Mouse (Mus musculus) hindbrain, embryonic 13.5 days (tissue): ENCODE results near the gene Cdc6. TPM values are rescaled to one million over a fixed set of nuclear protein-coding genes. Genes with fewer than 3 reads are reported as not detected.

ENCODE experiments used
- ATAC-seq: fragments of 200-750 bp; cut with Nextera tagmentation; 2 replicates; pipeline ENCODE4 v1.8.0; 2017; ENCODE audit warnings: moderate TSS enrichment; ENCODE audit not compliant: low FRiP score
- H3K27ac ChIP-seq: fragments of 300-500 bp; sonication (generic); 2 replicates; pipeline ENCODE4 v1.5.1; 2015; ENCODE audit warnings: inconsistent platforms, mild to moderate bottlenecking, moderate library complexity
- H3K27me3 ChIP-seq: fragments of 300-500 bp; sonication (generic); 2 replicates; pipeline ENCODE4 v1.6.1; 2015; ENCODE audit warnings: mild to moderate bottlenecking, inconsistent platforms
- H3K36me3 ChIP-seq: fragments of 300-500 bp; sonication (generic); 2 replicates; pipeline ENCODE4 v1.6.1; 2015; ENCODE audit warnings: mild to moderate bottlenecking, inconsistent platforms
- H3K4me1 ChIP-seq: fragments of 300-500 bp; sonication (generic); replicated peaks from 2 replicates; pipeline ENCODE4 v1.6.1; 2015; ENCODE audit warnings: inconsistent platforms
- H3K4me2 ChIP-seq: fragments of 300-500 bp; sonication (generic); 2 replicates; pipeline ENCODE4 v1.6.1; 2015; ENCODE audit warnings: inconsistent platforms, mild to moderate bottlenecking, moderate library complexity
- H3K4me3 ChIP-seq: fragments of 300-500 bp; sonication (generic); 2 replicates; pipeline ENCODE4 v1.5.1; 2015; ENCODE audit warnings: mild to moderate bottlenecking, inconsistent platforms
- H3K9ac ChIP-seq: fragments of 300-500 bp; sonication (generic); 2 replicates; pipeline ENCODE4 v1.6.1; 2015; ENCODE audit warnings: mild to moderate bottlenecking, inconsistent platforms
- H3K9me3 ChIP-seq: fragments of 300-500 bp; sonication (generic); 2 replicates; pipeline ENCODE4 v1.6.1; 2016; ENCODE audit warnings: inconsistent platforms
- WGBS: fragments of 180-500 bp; shearing (Covaris S2); methylation state at CpG from one replicate; pipeline ENCODE4 v1.1.7; 2015; 5-methylcytosine and 5-hydroxymethylcytosine counted together
- polyA plus RNA-seq: library from polyadenylated mRNA; unstranded; fragments of >200 nt; fragmentation: Nextera tagmentation; extraction: Ambion mirVana; gene quantifications from 2 replicates; pipeline ENCODE4 v1.2.1, GENCODE M21; 2015

Cdc6 gene
- polyA plus RNA-seq, 1 experiment from 2014 or later, result 6.0 TPM

DNA sequence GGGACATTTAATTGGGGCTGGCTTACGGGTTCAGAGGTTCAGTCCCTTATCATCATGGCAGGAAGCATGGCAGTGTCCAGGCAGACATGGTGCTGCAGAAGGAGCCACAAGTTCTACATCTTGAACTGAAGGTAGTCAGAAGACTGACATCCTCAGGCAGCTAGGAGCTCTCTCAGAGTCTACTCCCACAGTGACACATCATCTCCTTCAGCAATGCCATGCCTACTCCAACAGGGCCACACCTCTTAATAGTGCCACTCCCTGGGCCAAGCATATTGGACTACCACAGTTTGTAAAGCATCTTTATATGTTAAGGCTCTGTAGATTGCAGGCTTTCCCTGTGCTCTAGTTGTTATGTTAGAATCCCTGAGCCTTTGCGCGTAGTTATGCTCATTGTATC, 19.9 kb upstream of the Cdc6 start:
- H3K36me3 ChIP-seq, result peaks cover 82% of the 10 kb centered on the region

DNA sequence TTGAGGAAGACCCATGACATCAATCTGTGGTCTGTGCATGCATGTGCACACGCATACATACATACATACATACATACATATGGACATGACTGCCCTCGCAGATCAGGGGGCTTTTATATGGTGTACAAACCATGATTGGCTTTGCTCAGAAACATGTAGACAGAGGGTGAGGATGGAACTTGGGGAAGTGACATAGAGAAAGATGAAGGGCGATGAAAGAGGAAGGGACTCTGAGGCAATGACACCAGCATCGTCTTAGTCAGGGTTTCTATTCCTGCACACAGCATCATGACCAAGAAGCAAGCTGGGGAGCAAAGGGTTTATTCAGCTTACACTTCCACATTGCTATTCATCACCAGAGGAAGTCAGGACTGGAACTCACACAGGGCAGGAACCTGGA, 18.5 kb upstream of the Cdc6 start:
- Histone ChIP-seq H3K9me3 (no peaks in the 10 kb centered on the region), H3K4me2 (no peak overlapping the region), H3K27me3 (no peaks in the 10 kb centered on the region), H3K4me3 (no peak overlapping the region), H3K36me3 (peaks cover 95% of the 10 kb centered on the region), H3K27ac (no peak overlapping the region), H3K4me1 (no peaks in the 10 kb centered on the region), H3K9ac (no peak overlapping the region)
- WGBS, result 98% methylated on average over 4 of the region's 4 CpGs
- ATAC-seq, result no peak

More for the DNA sequence above, 19.9 kb upstream of the Cdc6 start:
- Histone ChIP-seq H3K27ac (no peak overlapping the region), H3K27me3 (no peaks in the 10 kb centered on the region), H3K4me3 (no peak overlapping the region), H3K4me2 (no peak overlapping the region), H3K9ac (no peak overlapping the region), H3K4me1 (no peaks in the 10 kb centered on the region), H3K9me3 (no peaks in the 10 kb centered on the region)
- 97% methylated on average over 3 of the region's 3 CpGs for WGBS
- no peak for ATAC-seq

DNA sequence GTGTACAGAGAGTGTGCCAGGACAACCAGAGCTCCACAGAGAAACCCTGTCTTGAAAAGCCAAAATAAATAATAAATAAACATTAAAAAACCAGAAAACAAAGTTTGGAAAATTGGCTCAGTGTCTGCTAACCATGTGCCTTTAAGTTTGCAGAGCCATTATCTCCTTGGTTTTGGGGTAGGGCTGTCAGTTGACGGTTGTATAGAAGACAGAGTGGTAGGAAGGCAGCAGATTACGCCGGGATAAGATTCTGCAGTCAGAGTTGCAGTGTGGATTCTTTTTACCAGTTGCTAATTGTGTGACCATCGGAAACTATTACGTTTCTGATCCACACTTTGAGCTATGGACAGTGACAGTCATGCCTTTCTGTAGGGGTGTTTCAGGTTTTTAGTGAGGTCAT, 17.6 kb upstream of the Cdc6 start:
- WGBS, result 94% methylated on average over 5 of the region's 5 CpGs

DNA sequence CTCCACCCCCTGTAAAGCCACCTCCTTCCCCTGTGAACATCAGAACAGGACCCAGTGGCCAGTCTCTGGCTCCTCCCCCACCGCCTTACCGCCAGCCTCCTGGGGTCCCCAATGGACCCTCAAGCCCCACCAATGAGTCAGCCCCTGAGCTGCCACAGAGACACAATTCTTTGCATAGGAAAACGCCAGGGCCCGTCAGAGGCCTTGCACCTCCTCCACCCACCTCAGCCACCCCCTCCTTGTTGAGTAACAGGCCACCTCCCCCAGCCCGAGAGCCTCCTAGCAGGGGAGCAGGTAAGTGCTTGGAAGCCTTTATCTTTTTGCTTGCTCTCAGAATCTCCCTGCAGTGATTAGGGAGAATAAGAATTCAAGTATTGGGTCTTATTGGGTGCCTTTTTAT, 15.2 kb upstream of the Cdc6 start:
- H3K36me3 ChIP-seq, result peaks cover 96% of the 10 kb centered on the region
- ATAC-seq, result no peak
- WGBS, result 49% methylated on average over 5 of the region's 5 CpGs
- no peak overlapping the region for H3K9ac ChIP-seq
- H3K27me3 ChIP-seq, result no peaks in the 10 kb centered on the region
- H3K4me1 ChIP-seq, result no peaks in the 10 kb centered on the region
- H3K4me2 ChIP-seq, result no peak overlapping the region
- H3K4me3 ChIP-seq, result no peak overlapping the region
- H3K9me3 ChIP-seq, result no peaks in the 10 kb centered on the region
- H3K27ac ChIP-seq, result no peak overlapping the region

More for the DNA sequence above, 17.6 kb upstream of the Cdc6 start:
- Histone ChIP-seq H3K27ac (no peak overlapping the region), H3K27me3 (no peaks in the 10 kb centered on the region), H3K4me1 (no peaks in the 10 kb centered on the region), H3K9me3 (no peaks in the 10 kb centered on the region), H3K9ac (no peak overlapping the region), H3K4me3 (no peak overlapping the region), H3K36me3 (peaks cover 95% of the 10 kb centered on the region), H3K4me2 (no peak overlapping the region)
- no peak for ATAC-seq

DNA sequence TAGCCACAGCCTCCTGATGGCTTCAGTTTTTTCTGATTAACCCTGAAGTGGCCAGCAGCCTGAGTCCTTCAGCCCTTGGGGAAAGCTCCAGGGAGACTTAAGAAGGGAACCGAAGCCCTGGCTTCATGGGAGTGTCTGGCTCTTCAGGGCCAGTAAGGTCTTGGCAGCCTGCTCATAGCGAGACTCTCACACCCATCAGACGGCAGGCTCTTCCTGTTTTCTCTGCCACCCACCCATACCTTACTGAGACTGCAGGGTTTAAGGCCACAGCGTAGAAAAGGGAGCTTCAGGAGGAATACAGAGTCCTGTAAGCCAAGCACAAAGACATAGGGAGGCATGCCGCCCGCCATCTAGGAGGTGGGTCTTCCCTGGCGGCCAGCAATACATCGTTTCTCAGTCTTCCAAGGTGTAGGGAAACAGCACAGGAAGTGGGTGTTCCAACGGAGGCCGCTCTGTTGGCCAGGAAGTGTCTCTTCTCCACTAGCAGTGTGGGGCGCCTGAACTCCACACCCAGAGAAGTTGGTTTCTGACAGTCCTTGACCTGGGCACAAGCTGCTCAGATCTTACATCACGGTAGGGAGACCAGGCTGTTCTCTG, 7.0 kb upstream of the Cdc6 start:
- no peak overlapping the region for H3K4me3 ChIP-seq
- H3K27me3 ChIP-seq, result no peaks in the 10 kb centered on the region
- 0 out of 2 replicates have a peak, but pooled peaks cover 6% of the 10 kb centered on the region for H3K4me1 ChIP-seq
- peaks cover 69% of the 10 kb centered on the region for H3K36me3 ChIP-seq
- no peak overlapping the region for H3K27ac ChIP-seq
- no peak overlapping the region for H3K9ac ChIP-seq
- no peak for ATAC-seq
- WGBS, result 87% methylated on average over 12 of the region's 12 CpGs
- H3K9me3 ChIP-seq, result no peaks in the 10 kb centered on the region
- no peak overlapping the region for H3K4me2 ChIP-seq

DNA sequence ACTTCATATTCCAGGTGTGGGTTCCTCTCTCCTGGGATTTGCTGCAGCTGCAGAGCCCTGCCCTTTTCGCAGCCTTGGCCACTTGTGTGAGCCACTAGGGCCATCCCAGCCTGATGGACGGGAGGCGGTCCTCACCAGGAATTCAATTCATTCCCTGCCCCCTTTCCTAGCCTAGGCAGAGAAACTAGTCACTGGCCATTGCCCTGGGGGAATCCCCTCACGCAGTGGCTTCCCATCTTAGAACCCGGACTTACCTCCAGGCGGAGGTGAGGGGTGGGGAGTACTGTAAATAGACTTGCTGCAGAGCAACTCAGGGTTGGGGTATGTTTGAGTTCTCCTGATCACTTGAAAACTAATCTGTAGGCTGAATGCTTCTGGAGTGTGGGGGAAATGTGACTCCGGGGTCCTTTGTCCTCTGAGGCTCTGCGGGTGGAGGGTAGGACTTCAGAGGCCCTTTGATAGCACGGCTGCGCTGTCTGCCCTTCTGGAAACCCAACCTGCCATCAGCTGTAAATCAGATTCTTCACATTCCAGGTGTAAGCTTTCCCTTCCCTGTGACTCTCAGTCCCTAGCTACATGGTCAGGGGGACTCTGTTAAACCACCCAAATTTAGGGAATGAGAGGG, 4.9 kb upstream of the Cdc6 start:
- Histone ChIP-seq H3K27me3 (no peaks in the 10 kb centered on the region), H3K4me3 (no peak overlapping the region), H3K36me3 (peaks cover 50% of the 10 kb centered on the region), H3K9me3 (no peaks in the 10 kb centered on the region), H3K4me2 (no peak overlapping the region), H3K9ac (0 out of 2 replicates have a peak overlapping the region, but pooled peaks have one; percentile 14), H3K4me1 (peaks cover 6% of the 10 kb centered on the region), H3K27ac (no peak overlapping the region; the same call in 1 of the 2 replicates)
- WGBS, result 11% methylated on average over 10 of the region's 10 CpGs
- ATAC-seq, result no peak

DNA sequence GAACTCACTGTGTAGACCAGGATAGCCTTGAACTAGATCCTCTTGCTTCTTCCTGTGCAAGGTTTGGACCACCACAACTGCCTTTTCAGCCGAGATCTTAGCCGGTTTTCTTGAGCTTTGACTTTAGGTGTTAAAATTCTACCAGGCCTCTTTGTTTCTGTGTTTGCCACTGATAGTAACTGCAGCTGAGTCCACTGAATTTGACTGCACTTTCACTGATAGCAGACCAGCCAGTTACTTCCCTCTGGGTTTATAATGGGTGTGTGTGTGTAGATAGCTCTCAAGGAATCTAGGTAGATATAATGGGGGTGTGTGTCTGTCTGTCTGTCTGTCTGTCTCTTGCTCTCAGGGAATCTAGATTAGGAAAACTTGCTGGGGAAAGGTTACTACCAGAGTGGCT, 3.0 kb upstream of the Cdc6 start:
- Histone ChIP-seq H3K9ac (no peak overlapping the region), H3K4me1 (peaks cover 19% of the 10 kb centered on the region), H3K4me2 (no peak overlapping the region), H3K27me3 (no peaks in the 10 kb centered on the region), H3K4me3 (no peak overlapping the region), H3K9me3 (no peaks in the 10 kb centered on the region), H3K36me3 (peaks cover 34% of the 10 kb centered on the region), H3K27ac (no peak overlapping the region)
- 86% methylated on average over 2 of the region's 2 CpGs for WGBS
- no peak for ATAC-seq

DNA sequence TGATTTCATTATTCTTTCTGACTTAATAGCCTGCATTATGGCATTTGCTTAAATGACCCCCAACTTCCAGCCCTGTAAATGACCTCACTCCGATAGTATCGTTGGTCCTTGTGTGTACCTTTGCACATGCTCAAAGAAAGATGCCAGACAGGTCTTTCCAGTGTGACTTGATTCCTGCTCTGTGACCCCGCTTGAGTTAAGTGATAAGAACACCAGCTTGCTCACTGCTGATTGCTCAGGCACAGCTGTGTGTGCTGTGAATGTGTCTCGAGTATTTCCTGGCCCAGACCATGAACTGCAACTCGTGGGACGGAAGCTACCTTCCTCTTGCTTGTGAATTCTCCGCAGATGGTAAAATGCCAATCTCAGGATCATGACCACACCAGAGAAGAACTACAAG, 2.6 kb upstream of the Cdc6 start:
- peaks cover 29% of the 10 kb centered on the region for H3K36me3 ChIP-seq
- no peaks in the 10 kb centered on the region for H3K27me3 ChIP-seq
- no peak overlapping the region for H3K4me3 ChIP-seq
- peaks cover 19% of the 10 kb centered on the region for H3K4me1 ChIP-seq
- H3K9me3 ChIP-seq, result no peaks in the 10 kb centered on the region
- no peak overlapping the region for H3K4me2 ChIP-seq
- ATAC-seq, result no peak
- no peak overlapping the region for H3K9ac ChIP-seq
- WGBS, result 89% methylated on average over 7 of the region's 7 CpGs
- H3K27ac ChIP-seq, result no peak overlapping the region

DNA sequence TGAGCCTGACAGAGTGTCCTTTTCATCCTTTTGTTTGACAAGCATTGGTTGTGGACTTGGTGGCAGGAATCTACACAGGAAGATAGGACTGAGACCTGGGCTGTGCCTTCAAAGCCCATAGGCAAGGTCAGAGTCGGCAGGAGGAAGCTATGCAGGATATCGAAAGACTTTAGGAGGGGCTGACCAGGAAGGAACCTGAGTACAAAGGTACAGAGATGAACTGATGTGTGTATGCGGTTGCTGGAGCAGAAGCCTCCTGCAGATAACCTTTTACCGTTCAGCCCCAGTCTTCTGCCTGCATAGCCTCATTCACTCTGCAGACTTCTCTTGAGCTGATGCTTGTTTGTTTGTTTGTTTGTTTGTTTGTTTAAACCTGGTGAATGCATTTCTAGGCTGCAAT, 2.0 kb upstream of the Cdc6 start:
- H3K9ac ChIP-seq, result no peak overlapping the region
- no peaks in the 10 kb centered on the region for H3K27me3 ChIP-seq
- 92% methylated on average over 4 of the region's 4 CpGs for WGBS
- peaks cover 19% of the 10 kb centered on the region for H3K4me1 ChIP-seq
- H3K4me2 ChIP-seq, result no peak overlapping the region
- ATAC-seq, result no peak
- no peak overlapping the region for H3K4me3 ChIP-seq
- H3K36me3 ChIP-seq, result peaks cover 24% of the 10 kb centered on the region
- no peak overlapping the region for H3K27ac ChIP-seq
- no peaks in the 10 kb centered on the region for H3K9me3 ChIP-seq

DNA sequence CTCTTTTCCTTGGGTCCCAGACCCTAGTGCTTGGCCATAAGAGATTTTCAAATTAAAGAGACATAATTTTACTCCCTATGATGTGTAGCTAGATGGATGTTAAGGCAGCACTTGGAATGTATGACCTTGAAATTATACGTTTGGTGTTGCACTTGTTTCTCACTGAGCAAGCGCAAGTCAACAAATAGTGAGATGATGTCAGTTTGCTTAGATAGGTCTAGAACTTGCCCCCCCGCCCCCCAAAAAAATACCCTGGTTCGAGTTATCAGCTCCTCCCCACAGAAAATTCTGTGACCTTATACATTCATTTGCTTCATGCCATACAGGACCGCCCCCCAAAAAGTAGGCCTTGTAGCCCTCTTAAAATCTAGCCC, 551 bp upstream of the Cdc6 start:
- peaks cover 13% of the 10 kb centered on the region for H3K36me3 ChIP-seq
- H3K27me3 ChIP-seq, result no peaks in the 10 kb centered on the region
- WGBS, result 59% methylated on average over 5 of the region's 5 CpGs
- peak overlapping the region; percentile 49; the same call in 1 of the 2 replicates for H3K9ac ChIP-seq
- peak overlapping the region; percentile 48 for H3K4me3 ChIP-seq
- H3K9me3 ChIP-seq, result no peaks in the 10 kb centered on the region
- no peak for ATAC-seq
- peak overlapping the region; percentile 26; the same call in 1 of the 2 replicates for H3K27ac ChIP-seq
- peaks cover 19% of the 10 kb centered on the region for H3K4me1 ChIP-seq
- H3K4me2 ChIP-seq, result peak overlapping the region; percentile 87

DNA sequence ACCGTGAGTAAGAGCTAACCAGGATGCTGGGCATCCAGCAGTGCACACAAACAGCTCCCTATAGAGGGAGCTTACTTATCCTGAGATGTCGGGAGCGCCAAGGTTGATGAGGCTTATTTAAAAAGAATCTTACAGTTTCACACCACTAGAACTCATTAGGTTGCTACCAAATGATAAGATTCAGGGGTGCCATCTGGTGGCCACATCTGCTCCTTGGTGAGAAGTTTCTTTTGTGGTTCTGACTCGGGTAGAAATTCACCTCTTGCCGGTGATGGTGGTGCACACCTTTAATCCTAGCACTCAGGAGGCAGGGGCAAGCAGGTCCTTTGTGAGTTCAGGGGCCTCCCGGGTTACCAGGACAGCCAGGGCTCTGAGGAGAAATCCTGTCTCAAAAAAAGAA, 2.1 kb downstream of the Cdc6 start:
- Histone ChIP-seq H3K27ac (no peak overlapping the region), H3K9ac (no peak overlapping the region), H3K36me3 (peaks cover 5% of the 10 kb centered on the region; the same call in 1 of the 2 replicates), H3K9me3 (no peaks in the 10 kb centered on the region), H3K4me2 (no peak overlapping the region), H3K4me3 (no peak overlapping the region), H3K27me3 (no peaks in the 10 kb centered on the region), H3K4me1 (peaks cover 14% of the 10 kb centered on the region)
- ATAC-seq, result no peak
- 51% methylated on average over 6 of the region's 6 CpGs for WGBS

DNA sequence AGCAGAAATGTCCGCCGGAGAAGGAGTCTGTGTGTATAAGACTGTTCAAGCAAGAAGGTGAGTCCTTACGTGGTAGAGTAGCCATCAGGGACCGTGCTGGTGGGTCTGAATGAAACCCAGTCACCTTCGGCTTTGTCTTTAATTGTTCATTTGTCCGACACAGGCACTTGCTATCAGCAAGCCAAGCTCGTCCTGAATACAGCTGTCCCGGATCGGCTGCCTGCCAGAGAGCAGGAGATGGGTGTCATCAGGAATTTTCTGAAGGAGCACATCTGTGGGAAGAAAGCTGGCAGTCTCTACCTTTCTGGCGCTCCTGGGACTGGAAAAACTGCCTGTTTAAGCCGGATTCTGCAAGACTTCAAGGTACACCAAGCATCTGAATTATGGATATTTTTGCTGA, 2.8 kb downstream of the Cdc6 start:
- ATAC-seq, result no peak
- no peaks in the 10 kb centered on the region for H3K9me3 ChIP-seq

DNA sequence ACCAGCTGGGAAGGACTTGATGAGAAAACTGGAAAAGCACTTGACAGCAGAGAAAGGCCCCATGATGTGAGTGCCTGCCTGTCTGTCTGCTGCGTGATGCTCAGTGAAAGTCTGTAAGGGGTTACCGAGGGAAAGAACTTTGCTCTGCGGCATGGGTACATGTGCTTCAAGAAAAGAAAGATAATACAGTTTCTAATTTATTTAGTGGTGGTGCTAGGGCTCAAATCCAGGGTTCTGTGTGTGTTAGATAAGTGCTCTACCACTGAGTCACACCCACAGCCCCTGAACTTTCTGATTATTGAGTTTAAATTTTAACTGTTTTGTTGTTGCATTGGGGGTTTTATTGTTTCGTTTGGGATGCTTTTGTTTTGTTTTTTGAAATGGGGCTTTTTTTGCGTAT, 3.9 kb downstream of the Cdc6 start:
- no peaks in the 10 kb centered on the region for H3K9me3 ChIP-seq
- ATAC-seq, result no peak
- WGBS, result 91% methylated on average over 5 of the region's 5 CpGs
- H3K9ac ChIP-seq, result no peak overlapping the region
- H3K27me3 ChIP-seq, result no peaks in the 10 kb centered on the region
- peaks cover 19% of the 10 kb centered on the region for H3K4me1 ChIP-seq
- no peak overlapping the region for H3K27ac ChIP-seq
- no peak overlapping the region for H3K4me3 ChIP-seq
- H3K4me2 ChIP-seq, result no peak overlapping the region
- no peaks in the 10 kb centered on the region; the same call in 1 of the 2 replicates for H3K36me3 ChIP-seq

More for the DNA sequence above, 2.8 kb downstream of the Cdc6 start:
- WGBS, result 93% methylated on average over 11 of the region's 11 CpGs
- Histone ChIP-seq H3K9ac (no peak overlapping the region), H3K4me2 (no peak overlapping the region), H3K27me3 (no peaks in the 10 kb centered on the region), H3K4me1 (peaks cover 17% of the 10 kb centered on the region), H3K36me3 (peaks cover 3% of the 10 kb centered on the region; the same call in 1 of the 2 replicates), H3K4me3 (no peak overlapping the region), H3K27ac (no peak overlapping the region)
